Mouse (Mus musculus) cortical plate, adult 2 months (tissue): ENCODE results near the gene Foxl1. TPM values are rescaled to one million over a fixed set of nuclear protein-coding genes. Genes with fewer than 3 reads are reported as not detected.

Experiments used
- H3K27ac ChIP-seq: fragments of 200-500 bp; 2 replicates; pipeline ENCODE4 v1.5.1; 2012; ENCODE audit warnings: low read length, control low read depth, inconsistent platforms; ENCODE audit not compliant: insufficient read depth
- H3K4me1 ChIP-seq: fragments of 200-500 bp; 2 replicates; pipeline ENCODE4 v1.6.1; 2011; ENCODE audit warnings: low read length; ENCODE audit not compliant: control insufficient read depth, insufficient read depth
- H3K4me3 ChIP-seq: fragments of 200-500 bp; 2 replicates; pipeline ENCODE4 v1.5.1; 2011; ENCODE audit warnings: mild to moderate bottlenecking, low read length, control low read depth; ENCODE audit not compliant: insufficient read depth
- CTCF ChIP-seq: fragments of 200-500 bp; IDR thresholded peaks from 2 replicates; pipeline ENCODE4 v1.5.1; 2011; ENCODE audit warnings: mild to moderate bottlenecking, control low read depth, low read length; ENCODE audit not compliant: insufficient read depth; ENCODE audit errors: extremely low read depth
- POLR2A ChIP-seq: fragments of 200-500 bp; IDR thresholded peaks from 2 replicates; pipeline ENCODE4 v1.6.1; 2011; ENCODE audit warnings: mild to moderate bottlenecking, low read length, control low read depth; ENCODE audit not compliant: insufficient read depth; ENCODE audit errors: extremely low read depth
- polyA plus RNA-seq: library from polyadenylated mRNA; depleted of rRNA; stranded (reverse); fragments of >200 nt; gene quantifications from 2 replicates; pipeline ENCODE4 v1.2.3, GENCODE M21; 2012

Foxl1 gene
- polyA plus RNA-seq, 1 experiment: 0.04 TPM

- Histone ChIP-seq H3K27ac (no peak overlapping the region), H3K4me1 (no peaks in the 10 kb centered on the region), H3K4me3 (no peak overlapping the region)
- TF ChIP-seq POLR2A: no peak
Measured at GRCm38 (mm10) chr8:121116591-121117185, 11.1 kb upstream of the Foxl1 start.

- H3K4me1 ChIP-seq: no peaks in the 10 kb centered on the region
- no peak overlapping the region for H3K27ac ChIP-seq
- no peak overlapping the region for H3K4me3 ChIP-seq
- no peak for TF ChIP-seq CTCF
- no peak for TF ChIP-seq POLR2A
Measured at GRCm38 (mm10) chr8:121117186-121117651, 10.5 kb upstream of the Foxl1 start.

- Histone ChIP-seq H3K27ac (no peak overlapping the region), H3K4me3 (no peak overlapping the region), H3K4me1 (no peaks in the 10 kb centered on the region)
- TF ChIP-seq CTCF: no peak
- no peak for TF ChIP-seq POLR2A
Measured at GRCm38 (mm10) chr8:121117906-121118305, 9.8 kb upstream of the Foxl1 start.

GRCm38 (mm10) chr8:121118634-121119420 is 8.9 kb upstream of the Foxl1 start:
- no peak overlapping the region for H3K27ac ChIP-seq
- no peak for TF ChIP-seq POLR2A
- TF ChIP-seq CTCF: no peak
- no peaks in the 10 kb centered on the region for H3K4me1 ChIP-seq
- no peak overlapping the region for H3K4me3 ChIP-seq

GRCm38 (mm10) chr8:121119635-121120455 is 7.9 kb upstream of the Foxl1 start:
- Histone ChIP-seq H3K27ac (no peak overlapping the region), H3K4me3 (no peak overlapping the region), H3K4me1 (no peaks in the 10 kb centered on the region)
- TF ChIP-seq POLR2A (no peak), CTCF (no peak)

- TF ChIP-seq POLR2A (no peak), CTCF (no peak)
- no peaks in the 10 kb centered on the region for H3K4me1 ChIP-seq
- no peak overlapping the region for H3K27ac ChIP-seq
- no peak overlapping the region; the same call in 1 of the 2 replicates for H3K4me3 ChIP-seq
Measured at GRCm38 (mm10) chr8:121120456-121121419, 7.0 kb upstream of the Foxl1 start.

GRCm38 (mm10) chr8:121121704-121122103 is 6.0 kb upstream of the Foxl1 start:
- TF ChIP-seq POLR2A (no peak), CTCF (no peak)
- H3K27ac ChIP-seq: no peak overlapping the region

GRCm38 (mm10) chr8:121122368-121122767 is 5.4 kb upstream of the Foxl1 start:
- TF ChIP-seq POLR2A: no peak
- no peak for TF ChIP-seq CTCF
- Histone ChIP-seq H3K27ac (no peak overlapping the region), H3K4me3 (no peak overlapping the region), H3K4me1 (no peaks in the 10 kb centered on the region)

More at GRCm38 (mm10) chr8:121121704-121122103, 6.0 kb upstream of the Foxl1 start:
- Histone ChIP-seq H3K4me3 (no peak overlapping the region), H3K4me1 (no peaks in the 10 kb centered on the region)

GRCm38 (mm10) chr8:121123113-121123512 is 4.6 kb upstream of the Foxl1 start:
- TF ChIP-seq POLR2A (no peak), CTCF (no peak)
- Histone ChIP-seq H3K27ac (no peak overlapping the region), H3K4me1 (no peaks in the 10 kb centered on the region), H3K4me3 (no peak overlapping the region)
